Mouse (Mus musculus) B cell, adult 2 months (primary cell): Measurements from ENCODE around the gene Atp5b.
A peak's percentile ranks its signal among the peaks of the same experiment; 100 is the strongest.
"Not testable (repeated sequence)": the region's sequence is repeated elsewhere in the genome, so short reads cannot be mapped to it uniquely, and the experiment has no call there.

ENCODE experiments used
- DNase-seq, 2 experiments: peaks; one replicate each; pipeline ENCODE4 v3.0.0; 2022

Gene Atp5b

DNA sequence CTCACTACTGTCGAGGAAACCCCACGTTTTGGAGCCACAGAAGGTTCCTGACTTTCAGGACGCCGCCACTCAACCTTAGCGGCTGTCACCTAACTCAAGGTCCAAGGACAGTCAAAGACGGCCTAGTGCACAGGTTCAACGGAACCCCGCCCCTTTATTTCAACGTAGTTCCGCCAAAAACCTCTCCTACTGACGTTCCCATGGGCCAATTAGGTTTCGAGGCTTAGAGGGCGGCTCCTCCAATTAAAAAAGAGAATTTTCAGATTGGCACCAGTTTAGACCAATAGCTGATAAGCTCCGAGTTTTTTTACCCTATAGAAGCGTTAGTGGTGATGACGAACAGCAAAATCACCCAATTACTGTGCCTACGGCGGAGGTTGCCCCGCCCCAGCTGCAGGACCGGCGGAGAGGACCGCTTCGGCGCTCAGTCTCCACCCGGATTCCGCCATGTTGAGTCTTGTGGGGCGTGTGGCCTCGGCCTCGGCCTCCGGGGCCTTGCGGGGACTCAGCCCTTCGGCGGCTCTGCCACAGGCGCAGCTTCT, at the start of gene Atp5b:
Atp5b (plus strand) TSS at position 394 of the 542 bp plus-strand sequence.
- peak; percentile 93 to 95 for DNase-seq

DNA sequence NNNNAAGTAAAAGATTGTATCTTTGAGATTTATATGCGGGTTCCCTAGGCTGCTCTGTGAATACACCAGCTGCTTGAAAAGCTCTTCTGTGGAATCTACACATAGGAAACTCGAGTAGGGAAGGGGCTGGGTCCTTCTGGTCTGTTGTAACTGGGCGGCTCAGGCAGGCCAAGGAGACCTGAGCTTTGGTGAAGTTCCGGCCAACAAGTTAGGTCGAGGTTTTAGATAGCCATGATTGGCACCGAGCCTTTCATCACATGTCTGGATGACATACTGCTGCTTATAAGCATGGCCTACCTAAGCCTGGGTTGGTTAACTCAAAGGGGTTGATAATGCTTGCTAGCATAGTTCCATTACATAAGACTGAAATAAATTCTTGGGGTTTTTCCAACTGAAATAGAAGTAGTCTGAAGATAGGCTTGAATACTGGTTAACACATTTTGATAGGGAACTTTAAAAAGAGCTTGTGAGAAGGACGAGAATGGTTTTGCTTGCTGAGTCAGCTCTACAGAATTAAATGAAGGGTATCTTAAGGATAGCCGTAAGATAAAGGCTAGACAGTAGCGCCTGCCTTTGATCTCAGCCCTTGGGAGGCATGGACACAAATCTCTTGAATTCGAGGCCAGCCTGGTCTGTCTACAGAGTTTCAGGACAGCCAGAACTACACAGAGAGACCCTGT, 46.2 kb upstream of the Atp5b start:
- peak; percentile 30 to 35 for DNase-seq

DNA sequence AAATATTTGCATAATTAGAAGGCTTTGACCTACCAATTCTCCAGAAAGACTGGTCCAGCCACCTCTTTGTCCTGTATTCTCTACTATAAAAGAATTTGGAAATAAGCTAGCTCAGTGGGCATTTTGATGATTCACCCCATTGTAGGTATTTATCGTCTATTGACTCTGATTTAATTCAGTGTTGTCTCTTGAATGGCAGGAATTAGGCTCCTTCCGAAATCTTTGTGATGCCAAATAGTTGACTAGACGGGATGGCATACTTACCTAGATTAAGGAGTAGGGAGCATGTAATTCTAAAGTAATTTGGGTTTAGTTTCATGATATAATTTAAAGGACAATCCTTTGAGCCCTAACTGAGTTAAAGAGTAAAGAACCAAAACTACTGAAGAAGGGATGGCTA, 45.2 kb upstream of the Atp5b start:
- no peak for DNase-seq

DNA sequence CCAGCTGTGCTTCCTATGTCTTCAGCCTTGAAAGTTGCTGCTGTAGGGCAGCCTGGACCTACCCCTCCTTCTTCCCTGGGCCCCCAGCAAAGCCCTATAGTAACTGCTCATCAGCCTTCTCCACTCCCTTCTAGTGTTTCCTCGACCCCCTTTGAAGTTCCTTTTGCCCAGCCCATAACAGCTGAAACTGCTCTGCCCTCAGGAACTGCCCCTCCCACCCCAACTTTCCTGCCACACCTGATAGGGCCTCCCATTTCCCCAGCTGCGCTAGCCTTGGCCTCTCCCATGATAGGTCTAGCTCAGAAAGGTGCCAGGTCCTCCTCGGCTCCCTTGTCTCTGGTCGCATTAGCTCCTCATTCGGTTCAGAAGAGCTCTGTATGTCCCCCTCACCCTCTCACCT, 43.9 kb upstream of the Atp5b start:
- DNase-seq = no peak

DNA sequence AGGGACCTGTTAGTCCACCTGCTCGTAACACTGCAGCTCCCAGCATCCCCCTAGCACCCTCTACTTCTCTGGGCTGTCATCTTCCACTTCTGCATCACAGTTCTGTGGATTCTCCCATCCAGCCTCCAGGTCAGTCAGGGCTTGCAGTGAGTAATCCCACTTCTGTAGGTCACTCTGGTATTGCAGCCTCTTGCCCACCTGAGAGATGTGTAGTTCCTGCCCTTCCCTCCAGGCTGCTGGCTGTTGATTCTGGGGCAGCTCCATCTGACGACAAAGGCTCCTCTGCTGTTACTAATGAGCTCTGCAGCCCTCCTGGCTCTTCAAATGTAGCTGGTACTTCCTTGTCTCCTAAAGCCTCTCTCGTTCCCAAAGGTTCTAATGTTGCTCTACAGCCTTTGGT, 43.2 kb upstream of the Atp5b start:
- DNase-seq = no peak

DNA sequence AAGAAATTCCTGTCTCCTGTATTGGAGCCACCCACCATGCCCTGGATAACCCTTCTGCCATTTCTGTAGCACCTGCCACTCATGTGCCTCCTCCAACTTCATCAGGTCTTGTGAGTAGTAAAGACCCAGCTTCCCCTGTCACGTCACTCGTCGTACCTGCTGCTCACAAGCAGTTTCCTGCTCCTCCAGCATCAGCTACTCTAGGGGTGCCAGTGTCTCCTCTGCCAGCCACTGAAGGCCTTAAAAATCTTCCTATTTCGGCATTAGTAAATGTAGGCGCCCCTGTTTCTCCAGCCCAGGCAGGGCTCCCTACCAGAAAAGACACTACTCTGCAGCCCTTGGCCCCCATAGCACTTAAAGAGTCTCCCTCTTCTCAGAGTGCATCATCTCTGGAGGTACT, 42.8 kb upstream of the Atp5b start:
- no peak for DNase-seq

DNA sequence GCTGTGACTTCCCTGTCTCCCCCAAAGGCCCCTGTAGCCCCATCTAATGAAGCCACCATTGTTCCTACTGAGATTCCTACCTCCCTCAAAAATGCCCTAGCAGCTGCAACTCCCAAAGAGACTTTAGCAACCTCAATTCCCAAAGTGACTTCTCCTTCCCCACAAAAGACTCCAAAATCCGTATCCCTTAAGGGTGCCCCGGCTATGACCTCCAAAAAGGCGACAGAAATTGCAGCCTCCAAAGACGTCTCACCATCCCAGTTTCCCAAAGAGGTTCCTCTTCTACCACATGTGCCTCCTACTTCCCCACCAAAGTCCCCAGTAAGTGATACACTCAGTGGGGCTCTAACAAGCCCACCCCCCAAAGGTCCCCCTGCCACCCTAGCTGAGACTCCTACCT, 41.4 kb upstream of the Atp5b start:
- DNase-seq = no peak

DNA sequence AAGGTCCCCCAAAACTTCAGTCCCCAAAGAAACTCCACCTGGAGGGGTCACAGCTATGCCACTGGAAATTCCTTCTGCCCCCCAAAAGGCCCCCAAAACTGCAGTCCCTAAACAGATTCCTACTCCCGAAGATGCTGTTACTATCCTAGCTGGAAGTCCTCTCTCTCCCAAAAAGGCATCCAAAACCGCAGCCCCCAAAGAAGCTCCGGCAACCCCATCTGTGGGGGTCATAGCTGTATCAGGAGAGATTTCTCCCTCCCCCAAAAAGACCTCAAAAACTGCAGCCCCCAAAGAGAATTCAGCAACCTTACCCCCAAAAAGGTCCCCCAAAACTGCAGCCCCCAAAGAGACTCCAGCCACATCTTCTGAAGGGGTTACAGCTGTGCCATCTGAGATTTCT, 40.6 kb upstream of the Atp5b start:
- DNase-seq = no peak

DNA sequence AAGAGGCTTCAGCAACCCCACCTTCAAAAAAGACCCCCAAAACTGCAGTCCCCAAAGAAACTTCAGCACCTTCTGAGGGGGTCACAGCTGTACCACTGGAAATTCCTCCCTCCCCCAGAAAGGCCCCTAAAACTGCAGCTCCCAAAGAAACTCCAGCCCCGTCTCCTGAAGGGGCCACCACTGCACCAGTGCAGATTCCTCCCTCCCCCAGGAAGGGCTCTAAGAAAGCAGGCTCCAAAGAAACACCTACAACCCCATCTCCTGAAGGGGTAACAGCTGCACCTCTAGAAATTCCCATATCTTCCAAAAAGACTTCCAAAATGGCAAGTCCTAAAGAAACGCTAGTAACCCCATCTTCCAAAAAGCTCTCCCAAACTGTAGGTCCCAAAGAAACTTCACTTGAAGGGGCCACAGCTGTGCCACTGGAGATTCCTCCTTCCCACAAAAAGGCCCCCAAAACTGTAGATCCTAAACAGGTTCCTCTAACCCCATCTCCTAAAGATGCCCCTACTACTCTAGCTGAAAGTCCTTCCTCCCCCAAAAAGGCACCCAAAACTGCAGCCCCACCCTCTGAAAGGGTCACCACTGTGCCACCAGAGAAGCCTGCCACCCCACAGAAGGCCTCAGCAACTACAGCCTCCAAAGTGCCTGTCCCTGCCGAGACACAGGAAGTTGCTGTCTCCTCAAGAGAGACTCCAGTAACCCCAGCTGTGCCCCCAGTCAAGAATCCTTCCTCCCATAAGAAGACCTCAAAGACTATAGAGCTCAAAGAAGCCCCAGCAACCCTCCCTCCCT, 39.8 kb upstream of the Atp5b start:
- DNase-seq = no peak

DNA sequence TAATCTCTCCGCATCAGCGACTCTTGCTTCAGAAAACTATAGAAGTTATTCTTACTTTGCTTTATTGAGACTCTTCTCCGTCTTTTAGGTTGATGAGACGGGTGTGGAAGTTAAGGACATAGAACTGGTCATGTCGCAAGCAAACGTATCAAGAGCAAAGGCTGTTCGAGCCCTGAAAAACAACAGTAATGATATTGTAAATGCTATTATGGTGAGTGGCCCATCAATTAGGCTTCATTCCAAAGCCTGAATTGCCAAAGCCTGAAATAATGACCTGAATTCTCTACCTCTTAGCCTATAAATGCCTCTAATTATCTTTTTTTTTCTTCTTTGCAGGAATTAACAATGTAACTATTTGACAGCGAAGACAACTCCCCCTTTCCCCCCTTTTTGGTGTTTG, 34.9 kb upstream of the Atp5b start:
- no peak for DNase-seq

DNA sequence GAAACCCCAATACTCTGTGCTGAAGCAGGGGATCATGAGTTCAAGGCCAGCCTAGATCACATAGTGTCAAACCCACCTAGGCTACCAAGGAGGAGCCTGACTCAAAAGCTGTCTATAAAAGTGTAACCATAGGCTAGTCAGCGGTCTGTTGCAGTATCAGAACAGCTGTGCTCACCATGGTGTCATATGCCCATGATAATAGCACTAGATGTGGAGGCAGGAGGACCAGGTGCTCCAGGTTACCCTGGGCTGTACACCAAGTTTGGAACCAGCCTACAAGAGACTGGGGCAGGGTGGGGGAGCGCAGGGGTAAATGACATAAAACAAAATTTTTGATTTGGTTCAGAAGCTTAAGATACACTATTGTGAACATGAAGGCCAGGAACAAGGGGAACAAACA, 33.3 kb upstream of the Atp5b start:
- no peak for DNase-seq

DNA sequence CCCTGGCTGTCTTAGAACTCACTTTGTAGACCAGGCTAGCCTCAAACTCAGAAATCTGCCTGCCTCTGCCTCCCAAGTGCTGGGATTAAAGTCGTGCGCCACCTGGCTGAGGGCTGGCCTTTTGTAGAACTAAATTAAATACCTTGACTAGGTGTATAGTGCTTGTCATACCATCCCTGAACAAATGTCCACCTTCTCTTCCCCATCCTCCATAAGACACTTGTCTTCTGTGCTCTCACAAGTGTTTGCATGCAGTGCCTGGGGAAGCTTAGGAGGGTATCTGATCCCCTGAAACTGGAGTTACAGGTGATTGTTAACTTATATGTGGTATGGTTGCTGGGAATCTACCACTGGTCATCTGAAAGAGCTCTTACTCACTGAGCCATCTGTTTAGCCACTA, 32.7 kb upstream of the Atp5b start:
- DNase-seq = no peak

DNA sequence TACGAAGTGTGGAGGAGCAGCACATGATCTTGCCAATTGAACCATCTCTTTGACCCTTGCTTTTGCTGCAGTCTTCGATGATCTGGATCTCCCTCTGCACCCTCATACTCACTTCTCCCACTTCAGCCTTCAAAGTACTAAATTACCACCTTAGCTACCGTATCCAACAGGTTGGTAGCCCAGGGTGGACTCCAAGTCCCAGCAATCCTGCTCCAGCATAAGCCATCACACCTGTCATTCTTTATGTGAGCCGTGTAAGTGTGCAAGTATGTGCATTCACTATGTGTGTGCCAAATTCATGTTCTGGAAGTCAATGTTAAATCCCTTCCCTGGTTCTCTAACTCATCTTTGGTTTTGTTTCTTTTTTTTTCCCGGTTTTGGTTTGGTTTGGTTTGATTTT, 31.5 kb upstream of the Atp5b start:
- DNase-seq = no peak

DNA sequence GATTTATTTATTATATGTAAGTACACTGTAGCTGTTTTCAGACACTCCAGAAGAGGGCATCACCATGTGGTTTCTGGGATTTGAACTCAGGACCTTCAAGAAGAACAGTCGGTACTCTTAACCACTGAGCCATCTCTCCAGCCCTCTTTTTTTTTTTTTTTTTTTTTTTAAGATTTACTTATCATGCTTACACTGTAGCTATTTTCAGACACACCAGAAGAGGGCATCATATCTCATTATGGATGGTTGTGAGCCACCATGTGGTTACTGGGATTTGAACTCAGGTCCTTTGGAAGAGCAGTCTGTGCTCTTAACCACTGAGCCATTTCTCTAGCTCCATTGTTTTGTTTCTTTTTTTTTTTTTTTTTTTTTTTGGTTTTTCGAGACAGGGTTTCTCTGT, 30.9 kb upstream of the Atp5b start:
- DNase-seq = not testable (repeated sequence)

DNA sequence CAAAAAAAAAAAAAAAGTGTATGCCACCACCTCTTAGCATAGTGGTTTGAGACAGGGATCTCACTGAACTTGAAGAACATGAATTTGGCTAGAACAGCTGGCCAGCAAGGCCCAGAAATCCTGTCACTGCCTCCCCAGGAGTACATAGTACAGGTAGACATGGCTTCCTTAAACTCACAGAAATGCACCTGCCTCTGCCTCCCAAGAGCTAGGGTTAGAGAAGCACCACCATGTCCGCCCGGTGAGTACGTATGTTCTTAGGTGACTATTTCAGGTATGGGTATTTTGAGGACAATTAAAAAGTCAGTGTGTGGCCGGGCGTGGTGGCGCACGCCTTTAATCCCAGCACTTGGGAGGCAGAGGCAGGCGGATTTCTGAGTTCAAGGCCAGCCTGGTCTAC, 30.1 kb upstream of the Atp5b start:
- no peak for DNase-seq

DNA sequence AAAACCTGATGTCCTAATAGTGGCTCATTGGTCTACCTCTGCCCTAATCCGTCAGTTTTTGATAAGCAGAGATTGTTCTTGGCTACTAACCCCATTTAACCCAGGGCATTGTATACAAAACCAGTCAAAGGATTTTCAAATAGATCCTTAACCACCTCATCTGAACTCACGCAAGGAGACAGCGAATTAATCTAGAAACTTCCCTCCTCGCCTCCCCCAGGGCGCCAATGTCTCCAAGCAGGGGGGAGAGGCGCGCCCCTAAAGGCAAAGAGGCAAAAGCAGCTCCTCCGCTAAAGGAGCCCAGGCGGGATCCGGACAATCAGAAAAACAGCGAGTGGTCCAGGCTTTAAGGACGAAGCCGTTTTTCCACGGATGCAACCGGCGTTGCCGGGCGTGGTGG, 24.9 kb upstream of the Atp5b start:
- DNase-seq = no peak

DNA sequence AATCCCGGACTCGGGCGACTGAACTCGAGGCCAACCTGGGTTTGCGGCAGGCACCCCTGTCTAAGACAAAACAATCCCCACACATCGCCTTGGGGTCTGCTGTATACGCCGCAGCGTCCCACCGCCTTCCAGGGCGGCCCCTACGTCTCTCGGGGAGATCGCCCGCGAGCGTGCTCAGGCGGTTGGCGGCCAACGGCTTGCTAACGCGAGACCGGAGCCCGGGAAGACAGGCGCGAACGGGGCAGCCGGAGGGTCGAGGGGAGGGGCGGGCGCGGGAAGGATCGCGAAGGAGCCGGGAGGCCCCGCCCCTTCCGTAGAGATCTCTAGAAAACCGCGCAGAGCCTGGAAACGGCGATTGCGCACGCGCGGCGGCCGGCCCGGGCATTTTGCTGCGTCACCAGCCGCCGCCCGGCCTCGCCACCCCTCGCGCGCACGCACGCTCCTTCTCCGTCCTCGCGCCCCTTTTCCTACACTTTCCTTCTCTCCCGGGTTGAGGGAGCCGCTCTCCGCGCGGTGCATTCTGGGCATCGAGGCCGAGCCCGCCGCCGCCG, 24.4 kb upstream of the Atp5b start, which contains the start of gene Ptges3:
Ptges3 (plus strand) TSS at position 354 of the 551 bp plus-strand sequence.
- DNase-seq = peak; percentile 93 to 95

DNA sequence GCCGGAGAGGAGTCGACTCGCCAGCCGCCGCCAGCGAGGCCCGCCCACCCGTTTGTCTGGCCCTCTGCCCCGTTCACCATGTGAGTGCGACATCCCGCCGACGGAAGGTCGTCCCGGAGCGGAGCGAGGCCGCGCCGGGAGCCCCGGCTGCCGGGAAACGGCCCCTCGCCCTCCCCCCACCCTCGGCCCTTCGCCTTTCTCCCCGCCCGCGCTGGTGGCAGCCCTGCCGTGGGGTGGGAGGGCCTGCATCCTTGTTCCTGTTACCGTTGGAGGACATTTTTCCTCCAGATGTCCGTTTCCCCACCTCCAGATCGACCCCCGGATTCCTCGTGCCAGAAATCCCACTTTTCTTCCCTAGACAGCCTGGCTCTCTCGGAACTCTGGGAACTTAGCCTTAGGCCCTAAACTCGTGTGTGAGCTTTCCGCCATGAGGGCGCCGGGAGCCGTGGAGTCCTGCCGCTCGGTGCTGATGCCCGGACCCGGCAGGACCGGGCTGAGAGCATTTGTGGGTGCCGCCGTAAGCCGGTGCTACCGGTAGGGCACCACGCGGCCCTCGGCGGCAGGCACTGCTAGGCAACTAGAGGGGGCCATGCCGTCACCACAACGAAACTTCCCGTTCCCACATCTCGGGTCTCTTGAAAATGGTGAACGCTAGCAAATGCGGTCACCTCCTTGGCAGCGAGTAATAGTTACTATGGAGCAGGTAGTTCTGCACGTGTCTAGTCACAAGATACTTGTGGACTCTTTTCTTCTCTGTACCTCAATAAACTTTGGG, 23.7 kb upstream of the Atp5b start:
- peak; percentile 79 for DNase-seq

DNA sequence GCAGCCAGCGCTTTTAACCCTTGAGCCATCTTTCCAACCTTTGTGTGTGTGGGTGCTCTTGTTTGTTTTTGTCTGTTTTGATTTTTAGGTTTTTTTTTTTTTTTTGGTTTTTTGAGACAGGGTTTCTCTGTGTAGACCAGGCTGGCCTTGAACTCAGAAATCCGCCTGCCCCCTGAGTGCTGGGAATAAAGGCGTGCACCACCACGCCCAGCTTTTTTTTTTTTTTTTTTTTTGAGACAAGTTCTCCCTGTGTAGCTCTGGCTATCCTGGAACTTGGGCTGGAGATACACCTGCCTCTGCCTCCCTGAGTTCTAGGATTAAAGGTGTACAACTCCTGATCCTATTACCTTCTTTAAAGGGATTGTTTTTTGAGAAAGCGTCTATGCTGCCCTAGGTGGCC, 22.0 kb upstream of the Atp5b start:
- DNase-seq = no peak

DNA sequence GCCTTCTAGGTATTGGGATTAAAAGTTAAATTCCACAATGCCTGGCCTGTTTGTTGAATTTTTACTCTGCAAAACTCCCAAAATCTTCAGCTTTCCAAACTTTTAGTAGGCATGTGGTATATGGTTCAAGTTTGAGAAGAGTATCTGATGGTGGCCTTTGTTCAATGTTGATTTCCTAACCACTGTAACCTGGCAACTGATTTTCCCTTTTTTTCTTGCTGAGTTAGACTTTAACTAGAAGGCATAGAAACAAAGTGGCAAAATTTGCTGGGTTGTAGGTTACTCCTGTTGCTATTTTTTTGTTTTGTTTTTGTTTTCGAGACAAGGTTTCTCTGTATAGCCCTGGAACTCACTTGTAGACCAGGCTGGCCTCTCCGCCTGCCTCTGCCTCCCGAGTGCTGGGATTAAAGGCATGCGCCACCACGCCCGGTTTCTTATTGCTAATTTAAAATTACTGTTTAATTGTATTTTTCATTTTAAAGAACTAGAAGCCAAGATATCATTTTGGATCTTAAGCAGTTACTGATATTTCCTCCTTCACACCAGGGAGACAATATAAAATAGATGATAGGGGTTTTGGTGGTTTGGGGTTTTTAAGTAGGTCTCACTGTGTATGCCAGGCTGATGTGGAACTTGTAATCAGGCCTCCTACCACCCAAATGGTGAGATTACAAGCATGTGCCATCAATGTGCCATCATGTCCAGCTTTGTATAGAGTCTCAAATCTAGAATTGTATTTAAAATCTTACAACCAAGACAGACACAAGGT, 20.7 kb upstream of the Atp5b start:
- DNase-seq = no peak

DNA sequence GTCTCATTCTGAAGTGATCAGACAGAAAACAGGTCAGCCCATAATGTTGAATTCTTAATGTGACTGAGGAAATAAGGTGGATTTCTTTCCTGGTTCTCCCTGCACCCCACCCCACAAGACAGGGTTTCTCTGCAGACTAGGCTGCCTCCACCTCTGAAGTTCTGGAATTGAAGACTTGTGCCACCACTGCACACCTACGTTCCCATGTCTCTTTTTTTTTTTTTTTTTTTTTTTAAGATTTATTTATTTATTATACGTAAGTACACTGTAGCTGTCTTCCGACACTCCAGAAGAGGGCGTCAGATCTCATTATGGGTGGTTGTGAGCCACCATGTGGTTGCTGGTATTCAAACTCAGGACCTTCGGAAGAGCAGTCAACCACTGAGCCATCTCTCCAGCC, 17.0 kb upstream of the Atp5b start:
- DNase-seq = no peak

DNA sequence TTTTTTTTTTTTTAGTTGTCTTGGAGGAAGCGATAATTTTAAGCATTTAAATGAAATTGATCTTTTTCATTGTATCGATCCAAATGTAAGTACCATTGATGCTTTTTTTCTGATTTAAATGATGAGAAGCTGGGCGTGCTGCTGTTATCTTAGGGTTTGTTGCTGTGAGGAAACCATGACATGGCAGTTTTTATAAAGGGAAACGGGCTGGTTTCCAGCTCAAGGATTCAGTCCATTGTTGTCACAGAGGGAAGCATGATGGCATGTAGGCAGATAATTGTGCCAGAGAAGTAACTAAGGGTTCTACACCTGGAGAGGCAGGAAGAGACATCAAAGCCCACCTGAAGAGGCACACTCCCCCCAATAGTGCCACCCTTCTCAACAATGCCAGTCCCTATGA, 13.9 kb upstream of the Atp5b start:
- no peak for DNase-seq
